Mouse (Mus musculus) R1 (cell line): ENCODE measurements at regions not wholly inside any gene's neighbourhood (a gene's known extent, or its start where the extent isn't known, plus 50 kb on each side); places are given as distances from the start of the nearest gene placed in this dataset.
A peak's percentile ranks its signal among the peaks of the same experiment; 100 is the strongest.

Experiments used
- DNase-seq: peaks from one replicate; pipeline ENCODE4 v3.0.0-alpha.2; 2018; ENCODE audit warnings: low read depth, low spot score

- no peak for DNase-seq
Measured at GRCm38 (mm10) chr6:71012436-71012822, 56.1 kb downstream of the Foxi3 start.

GRCm38 (mm10) chr6:71012823-71013461 lies 56.6 kb downstream of the Foxi3 start:
- DNase-seq: peak; percentile 84

DNA sequence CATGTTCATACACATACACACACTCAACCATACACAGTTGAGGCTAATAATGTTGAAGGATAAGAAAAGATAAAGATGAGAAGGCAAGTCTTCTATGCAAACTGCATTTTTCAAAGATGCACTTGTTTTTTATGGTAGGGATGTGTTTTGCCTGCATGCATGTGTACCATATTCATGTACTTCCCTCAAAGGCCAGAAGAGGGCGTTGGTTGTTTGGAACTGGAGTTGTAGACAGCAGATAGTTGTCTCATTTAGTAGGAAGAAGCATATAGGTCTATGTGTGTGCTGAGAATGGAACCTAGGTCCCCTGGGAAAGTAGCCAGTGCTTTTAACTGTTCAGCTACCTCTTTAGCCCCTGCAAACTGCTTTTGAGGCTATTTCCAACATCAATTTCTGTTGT lies 60.1 kb downstream of the Foxi3 start:
- DNase-seq: peak; percentile 66

- no peak for DNase-seq
Measured at GRCm38 (mm10) chr6:71021353-71021752, 65.0 kb downstream of the Foxi3 start.

DNA sequence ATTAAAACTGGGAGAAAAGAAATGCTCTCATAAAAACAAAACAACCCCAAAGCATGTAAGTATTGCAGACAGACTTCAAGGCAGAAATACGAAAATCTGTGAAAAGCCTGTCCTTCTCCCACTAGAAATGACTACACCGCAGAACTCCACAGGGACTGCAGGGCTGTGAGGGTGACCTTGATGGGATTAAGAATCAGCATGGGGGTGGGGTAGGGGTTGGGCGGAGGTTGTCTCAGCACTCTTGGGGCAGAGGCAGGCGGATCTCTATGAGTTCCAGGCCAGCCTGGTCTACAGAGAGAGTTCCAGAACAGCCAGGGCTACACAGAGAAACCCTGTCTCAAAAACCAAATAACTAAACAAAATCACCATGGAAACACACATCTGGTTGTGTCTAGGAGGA lies 69.1 kb downstream of the Foxi3 start:
- DNase-seq: peak; percentile 58

- no peak for DNase-seq
Measured at GRCm38 (mm10) chr6:71029663-71030062, 73.3 kb downstream of the Foxi3 start.

DNA sequence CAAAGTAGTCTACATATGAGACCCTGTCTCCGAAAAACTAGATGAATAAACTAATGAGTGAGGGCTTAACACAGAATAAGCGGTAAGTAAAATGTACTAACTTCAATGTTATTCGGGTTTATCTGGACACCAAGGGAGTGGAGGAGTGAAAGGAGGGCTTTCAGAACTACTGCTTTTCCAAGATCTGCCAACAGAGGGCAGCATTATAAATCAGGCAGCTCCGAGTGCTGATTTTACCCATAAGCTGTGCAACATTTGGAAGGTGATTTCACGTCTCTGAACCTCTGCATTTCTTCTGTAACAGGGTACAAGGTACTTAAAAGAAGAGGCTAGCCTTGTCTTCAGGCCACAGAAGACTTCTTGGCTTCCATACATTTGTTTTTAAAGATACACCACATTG lies 74.2 kb downstream of the Foxi3 start:
- DNase-seq: peak; percentile 66

DNA sequence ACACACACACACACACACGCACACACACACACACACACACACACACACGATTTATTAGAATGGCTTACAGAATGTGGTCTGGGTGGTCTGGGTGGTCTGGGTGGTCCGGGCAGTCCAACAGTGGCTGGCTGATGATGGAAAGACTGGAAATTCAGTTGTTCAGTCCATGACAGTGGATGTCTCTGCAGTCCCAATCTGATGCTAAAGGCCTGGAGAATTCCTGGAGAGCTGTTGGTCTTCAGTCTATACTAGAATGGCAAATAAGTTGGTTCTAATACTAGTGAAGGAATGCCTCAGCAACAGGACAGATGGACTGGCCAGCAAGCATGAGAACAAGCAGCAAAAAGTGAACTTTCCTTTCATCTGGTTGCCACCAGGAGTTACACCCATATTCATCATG lies 87.9 kb downstream of the Foxi3 start:
- no peak for DNase-seq

DNA sequence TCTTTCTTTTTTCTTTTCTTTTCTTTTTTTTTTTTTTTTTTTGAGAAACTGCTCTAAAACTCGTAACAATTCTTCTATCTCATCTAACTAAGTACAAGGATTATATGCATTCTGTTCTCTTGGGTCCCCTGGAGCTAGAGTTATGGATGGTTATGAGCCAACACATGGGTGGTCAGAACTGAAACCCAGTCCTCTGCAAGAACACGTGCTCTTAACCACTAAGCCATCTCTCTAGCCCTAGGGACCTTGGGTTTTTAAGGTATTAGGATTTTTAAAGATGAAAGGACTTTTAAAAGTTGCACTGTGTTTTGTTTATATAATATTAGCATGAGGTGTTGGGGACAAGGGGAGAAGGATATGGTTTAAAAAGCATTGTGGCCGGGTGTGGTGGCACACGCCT lies 88.9 kb downstream of the Foxi3 start:
- no peak for DNase-seq

DNA sequence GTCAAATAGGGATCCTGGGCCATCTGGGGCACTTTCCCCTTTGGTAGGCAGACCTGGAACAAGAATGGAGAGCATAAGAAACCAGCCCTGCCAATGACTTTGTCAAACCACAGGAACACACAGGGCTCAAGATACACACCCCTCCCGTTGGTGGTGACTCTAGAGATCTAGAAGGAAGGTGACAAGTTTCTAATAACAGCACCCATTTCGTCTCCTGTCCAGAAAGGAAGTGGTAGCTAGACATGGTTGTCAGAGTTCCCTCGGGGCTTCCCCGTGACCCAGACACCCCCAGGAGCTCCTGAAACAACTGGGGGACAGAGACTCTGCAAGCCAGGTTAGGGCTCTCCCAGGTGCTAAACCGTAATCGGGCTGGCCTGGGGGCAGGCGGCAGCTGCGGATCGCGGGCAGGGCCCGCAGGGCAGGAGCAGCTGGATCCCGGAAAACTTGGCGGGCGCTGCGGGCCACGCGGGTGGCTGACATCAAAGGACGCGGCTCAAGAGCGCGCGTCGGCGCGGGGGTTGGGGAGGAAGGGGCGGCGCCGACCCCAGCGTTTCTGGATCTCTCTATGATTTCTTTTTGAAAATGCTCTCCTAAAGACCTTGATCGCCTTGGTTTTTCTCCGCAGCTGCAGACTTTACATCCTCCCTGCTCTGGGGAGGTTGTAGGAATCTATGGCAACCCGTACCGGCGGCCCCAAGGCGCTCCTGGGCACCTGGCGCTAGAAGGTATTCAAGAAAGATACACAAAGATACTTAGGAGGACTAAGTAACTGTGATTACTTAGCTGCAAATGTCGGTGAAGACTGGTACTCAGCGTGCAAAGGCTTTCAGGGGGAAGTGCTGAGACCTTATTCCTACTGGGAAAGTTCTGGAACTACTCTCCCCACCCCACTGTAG lies 92.1 kb downstream of the Foxi3 start:
- DNase-seq: peak; percentile 35

GRCm38 (mm10) chr6:71050248-71050647 lies 93.9 kb downstream of the Foxi3 start:
- DNase-seq: no peak

- no peak for DNase-seq
Measured at GRCm38 (mm10) chr6:71050754-71051213, 93.5 kb downstream of the Thnsl2 start.

GRCm38 (mm10) chr6:71057209-71057858 lies 86.9 kb downstream of the Thnsl2 start:
- no peak for DNase-seq

GRCm38 (mm10) chr6:71060116-71060515 lies 84.1 kb downstream of the Thnsl2 start:
- DNase-seq: no peak

DNA sequence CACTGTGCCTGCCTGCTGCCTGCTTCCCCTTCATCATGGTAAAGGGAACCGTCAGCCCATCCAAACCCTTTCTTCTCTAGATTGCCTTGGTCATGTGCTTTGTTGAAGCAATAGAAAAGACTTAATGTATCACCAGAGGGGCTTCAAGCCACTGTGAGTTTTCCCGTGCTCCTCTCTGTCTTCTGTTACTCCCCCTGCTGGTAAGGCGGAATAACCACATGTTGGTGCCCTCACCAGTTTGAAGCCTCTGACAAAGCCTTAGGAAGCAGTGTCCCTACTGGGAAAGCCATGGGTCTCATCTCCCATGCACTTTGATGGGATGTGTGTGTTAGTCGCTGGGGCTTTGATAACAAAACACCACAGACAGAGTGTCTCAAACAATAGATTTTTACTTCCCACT lies 81.3 kb downstream of the Thnsl2 start:
- peak; percentile 72 for DNase-seq

GRCm38 (mm10) chr6:71065428-71065827 lies 78.8 kb downstream of the Thnsl2 start:
- DNase-seq: no peak

GRCm38 (mm10) chr6:71069229-71069628 lies 75.0 kb downstream of the Thnsl2 start:
- DNase-seq: no peak

GRCm38 (mm10) chr6:71074789-71075191 lies 69.4 kb downstream of the Thnsl2 start:
- DNase-seq: no peak
